Mouse (Mus musculus) spleen, adult 2 months (tissue): Measurements from ENCODE around the gene Olfr1161. TPM values are rescaled to one million over a fixed set of nuclear protein-coding genes. Genes with fewer than 3 reads are reported as not detected.
"Not testable (repeated sequence)": the region's sequence is repeated elsewhere in the genome, so short reads cannot be mapped to it uniquely, and the experiment has no call there.

ENCODE experiments used
- DNase-seq, 2 experiments: peaks; one replicate each; pipeline versions ENCODE4 v3.0.0 to v3.0.0-alpha.2; 2012 to 2021; ENCODE audit warnings: low spot score in 2 of 2, low read depth in 1 of 2
- H3K27ac ChIP-seq: fragments of 200-500 bp; 2 replicates; pipeline ENCODE4 v1.5.1; 2012; ENCODE audit warnings: low read length, inconsistent platforms; ENCODE audit not compliant: insufficient read depth
- H3K27me3 ChIP-seq: fragments of 200-500 bp; 2 replicates; pipeline ENCODE4 v1.6.1; 2012; ENCODE audit warnings: mild to moderate bottlenecking, moderate library complexity, low read length, inconsistent platforms; ENCODE audit not compliant: control insufficient read depth, insufficient read depth
- H3K36me3 ChIP-seq: fragments of 200-500 bp; 2 replicates; pipeline ENCODE4 v1.6.1; 2012; ENCODE audit warnings: mild to moderate bottlenecking, low read length, inconsistent platforms; ENCODE audit not compliant: control insufficient read depth, insufficient read depth
- H3K4me1 ChIP-seq: fragments of 200-500 bp; 2 replicates; pipeline ENCODE4 v1.6.1; 2011; ENCODE audit warnings: inconsistent platforms; ENCODE audit not compliant: control insufficient read depth, insufficient read depth, insufficient read length
- H3K4me3 ChIP-seq: fragments of 200-500 bp; 2 replicates; pipeline ENCODE4 v1.5.1; 2011; ENCODE audit warnings: mild to moderate bottlenecking, inconsistent platforms; ENCODE audit not compliant: insufficient read depth, insufficient read length; ENCODE audit errors: extremely low read depth
- CTCF ChIP-seq: fragments of 200-500 bp; IDR thresholded peaks from 2 replicates; pipeline ENCODE4 v1.5.1; 2011; ENCODE audit warnings: mild to moderate bottlenecking, inconsistent platforms; ENCODE audit not compliant: insufficient read depth, insufficient read length, insufficient replicate concordance; ENCODE audit errors: extremely low read depth
- POLR2A ChIP-seq: fragments of 200-500 bp; IDR thresholded peaks from 2 replicates; pipeline ENCODE4 v1.6.1; 2011; ENCODE audit warnings: low read depth, low read length, inconsistent platforms
- WGBS: fragments of 180-500 bp; shearing (Covaris S2); methylation state at CpG from one replicate; pipeline ENCODE4 v1.1.7; 2018; 5-methylcytosine and 5-hydroxymethylcytosine counted together
- polyA plus RNA-seq: library from polyadenylated mRNA; depleted of rRNA; stranded (reverse); fragments of >200 nt; gene quantifications from 2 replicates; pipeline ENCODE4 v1.2.3, GENCODE M21; 2012; rRNA removed

Gene Olfr1161
- not detected in 2 replicates for polyA plus RNA-seq

- not testable (repeated sequence) for H3K27me3 ChIP-seq, H3K36me3 ChIP-seq, H3K27ac ChIP-seq, H3K4me1 ChIP-seq, H3K4me3 ChIP-seq, DNase-seq
- WGBS: 85% methylated on average over 1 of the region's 1 CpGs
Measured at GRCm38 (mm10) chr2:88022474-88022873, at the start of gene Olfr1161. Gene Olfr1161 (plus strand): TSS chr2:88022774.

GRCm38 (mm10) chr2:87974563-87974962 is 48.0 kb upstream of the Olfr1161 start, which contains the start of gene Olfr74:
Gene Olfr74 (minus strand): TSS chr2:87974663.
- no peak for DNase-seq
- H3K4me1 ChIP-seq: no peaks in the 10 kb centered on the region
- no peak within 1 kb of the TSS; the same call in 1 of the 2 replicates for H3K4me3 ChIP-seq
- H3K36me3 ChIP-seq: no peaks in the 10 kb centered on the region
- H3K27me3 ChIP-seq: no peaks in the 10 kb centered on the region
- no peak within 1 kb of the TSS for H3K27ac ChIP-seq
- 69% methylated on average over 3 of the region's 3 CpGs for WGBS
- TF ChIP-seq POLR2A (no peak), CTCF (no peak)

- no peak within 1 kb of the TSS for H3K27ac ChIP-seq
- no peak for TF ChIP-seq CTCF
- TF ChIP-seq POLR2A: no peak
- no peaks in the 10 kb centered on the region for H3K4me1 ChIP-seq
- H3K4me3 ChIP-seq: no peak within 1 kb of the TSS
- no peaks in the 10 kb centered on the region for H3K36me3 ChIP-seq
- DNase-seq: no peak
- H3K27me3 ChIP-seq: no peaks in the 10 kb centered on the region
Measured at GRCm38 (mm10) chr2:87989813-87990212, 32.8 kb upstream of the Olfr1161 start, which contains the start of gene Olfr1158. Gene Olfr1158 (plus strand): TSS chr2:87990113.

GRCm38 (mm10) chr2:88007515-88008318 is 14.9 kb upstream of the Olfr1161 start, which contains the start of gene Olfr1160:
Gene Olfr1160 (minus strand): TSS chr2:88008268.
- TF ChIP-seq CTCF: no peak
- no peak for TF ChIP-seq POLR2A
- H3K4me1 ChIP-seq: no peaks in the 10 kb centered on the region
- no peaks in the 10 kb centered on the region for H3K36me3 ChIP-seq
- no peak for DNase-seq
- no peak within 1 kb of the TSS; the same call in 1 of the 2 replicates for H3K4me3 ChIP-seq
- no peaks in the 10 kb centered on the region for H3K27me3 ChIP-seq
- H3K27ac ChIP-seq: no peak within 1 kb of the TSS

- H3K36me3 ChIP-seq: no peaks in the 10 kb centered on the region
- H3K27ac ChIP-seq: no peak within 1 kb of the TSS
- TF ChIP-seq POLR2A: no peak
- no peak for TF ChIP-seq CTCF
- no peak for DNase-seq
- H3K27me3 ChIP-seq: no peaks in the 10 kb centered on the region
- no peaks in the 10 kb centered on the region for H3K4me1 ChIP-seq
- H3K4me3 ChIP-seq: no peak within 1 kb of the TSS
Measured at GRCm38 (mm10) chr2:88037599-88037998, 15.0 kb downstream of the Olfr1161 start, which contains the start of gene Olfr73. Gene Olfr73 (minus strand): TSS chr2:88037699.

GRCm38 (mm10) chr2:88051029-88051428 is 28.5 kb downstream of the Olfr1161 start, which contains the start of gene Olfr1162:
Gene Olfr1162 (minus strand): TSS chr2:88051129.
- Histone ChIP-seq H3K27ac (no peak within 1 kb of the TSS), H3K36me3 (no peaks in the 10 kb centered on the region), H3K4me1 (no peaks in the 10 kb centered on the region), H3K4me3 (no peak within 1 kb of the TSS), H3K27me3 (no peaks in the 10 kb centered on the region)
- 77% methylated on average over 1 of the region's 1 CpGs for WGBS
- DNase-seq: no peak
- no peak for TF ChIP-seq CTCF

GRCm38 (mm10) chr2:88063587-88063986 is 41.0 kb downstream of the Olfr1161 start:
- no peaks in the 10 kb centered on the region for H3K36me3 ChIP-seq
- no peak for DNase-seq
- no peak overlapping the region for H3K4me3 ChIP-seq
- 84% methylated on average over 2 of the region's 2 CpGs for WGBS
- no peak overlapping the region for H3K27ac ChIP-seq
- TF ChIP-seq POLR2A (no peak), CTCF (no peak)
- no peaks in the 10 kb centered on the region for H3K4me1 ChIP-seq
- no peaks in the 10 kb centered on the region for H3K27me3 ChIP-seq
